Mouse (Mus musculus): ENCODE data around the gene Fsd1.

- TF ChIP-seq CTCF (IDR thresholded peaks at IDR 0.05; ENCODE audit: insufficient read depth, low read length), result 0 out of 2 replicates have a peak, but pooled peaks have one; percentile 12
- TF ChIP-seq POLR2A (IDR thresholded peaks at IDR 0.05; ENCODE audit: borderline replicate concordance, extremely low read depth, low read depth, low read length), result no peak
Observed at GRCm38 (mm10) chr17:56030919-56031318, 44.6 kb downstream of the Fsd1 start.
